Comparison of ENCODE assay signal across 19 mouse cellular contexts in the genomic region with DNA sequence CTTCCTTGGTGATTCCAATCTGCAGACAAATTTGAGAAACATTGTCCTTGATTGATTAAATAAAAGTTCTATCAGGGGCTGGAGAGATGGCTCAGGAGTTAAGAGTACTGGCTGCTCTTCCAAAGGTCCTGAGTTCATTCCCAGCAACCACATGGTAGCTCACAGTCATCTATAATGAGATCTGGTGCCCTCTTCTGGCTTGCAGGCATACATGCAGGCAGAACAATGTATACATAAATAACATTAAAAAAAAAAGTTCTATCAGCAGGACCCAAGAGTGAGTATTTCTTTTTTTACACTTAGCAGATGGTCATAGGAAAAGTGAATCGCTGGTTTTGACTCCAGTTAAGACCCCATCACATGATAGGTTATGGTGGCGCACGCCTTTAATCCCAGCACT. TPM values are rescaled to one million over a fixed set of nuclear protein-coding genes. Genes with fewer than 3 reads are reported as not detected.
DNase-seq lines count a peak whose midpoint lies in the region; ATAC-seq and TF ChIP-seq lines count a peak whose summit lies in the region.
"Had no signal": no experiment of that assay in that cellular context is flagged by ENCODE, and none has a peak within 500 bp of the region (broad histone marks: within the 10 kb centered on the region; RNA-seq: fewer than 3 reads in every experiment).

No protein-coding gene starts in this region.

- TF ChIP-seq CTCF in forebrain, postnatal 0 days (IDR thresholded peaks at IDR 0.05; ENCODE audit: low read depth): peak; percentile 56
- TF ChIP-seq CTCF in liver, postnatal 0 days (IDR thresholded peaks at IDR 0.05; ENCODE audit: low read depth): peak; percentile 80
- no peak for TF ChIP-seq CTCF in ES-Bruce4 (IDR thresholded peaks at IDR 0.05; ENCODE audit: low read depth, low read length)

- no peaks in the 10 kb centered on the region; the same call in 1 of the 2 replicates for H3K27me3 ChIP-seq in forebrain, postnatal 0 days (ENCODE audit: insufficient read depth, low read length)
- peaks cover 7% of the 10 kb centered on the region; the same call in 1 of the 2 replicates for H3K27me3 ChIP-seq in forebrain, embryonic 15.5 days
- no peaks in the 10 kb centered on the region for H3K27me3 ChIP-seq in liver, postnatal 0 days (ENCODE audit: insufficient read depth, low read length)
- H3K27me3 ChIP-seq in liver, embryonic 12.5 days (replicated peaks): 0 out of 2 replicates have a peak, but pooled peaks cover 2% of the 10 kb centered on the region
- H3K27me3 ChIP-seq in ES-Bruce4 (ENCODE audit: control insufficient read depth, insufficient read depth, low read length, poor library complexity, severe bottlenecking): no peaks in the 10 kb centered on the region
- H3K27me3 ChIP-seq: heart, embryonic 12.5 days had no signal

- TF ChIP-seq EP300 in liver, postnatal 0 days (IDR thresholded peaks at IDR 0.05; ENCODE audit: low read depth): no peak
- no peak for TF ChIP-seq EP300 in ES-Bruce4 (IDR thresholded peaks at IDR 0.05; ENCODE audit: insufficient read depth, low read depth, low read length)

- WGBS in forebrain, postnatal 0 days: 91% methylated on average over 3 of the region's 3 CpGs
- 83% methylated on average over 3 of the region's 3 CpGs for WGBS in forebrain, embryonic 15.5 days
- WGBS in liver, postnatal 0 days (ENCODE audit: insufficient replicate concordance): 82% methylated on average over 3 of the region's 3 CpGs
- 71% methylated on average over 3 of the region's 3 CpGs for WGBS in liver, embryonic 12.5 days (ENCODE audit: insufficient replicate concordance)

- no peak for DNase-seq in forebrain, postnatal 0 days
- DNase-seq in liver, postnatal 0 days: no peak
- DNase-seq in induced T-regulatory cell, adult 2 months (ENCODE audit: low read depth): peak; percentile 48
- DNase-seq in adrenal gland, adult 18-20 months (ENCODE audit: low spot score in 2 of 2): no peak
- no peak for DNase-seq in urinary bladder, adult 18-20 months (ENCODE audit: low spot score in 2 of 2)
- DNase-seq: adrenal gland, adult 8-10 months; spleen, adult 18-20 months; thymus, adult 18-20 months had no signal

- H3K4me1 ChIP-seq in forebrain, postnatal 0 days (ENCODE audit: insufficient read depth): no peaks in the 10 kb centered on the region
- peaks cover 23% of the 10 kb centered on the region for H3K4me1 ChIP-seq in forebrain, embryonic 15.5 days
- H3K4me1 ChIP-seq in liver, postnatal 0 days (ENCODE audit: insufficient read depth): peaks cover 16% of the 10 kb centered on the region
- H3K4me1 ChIP-seq in liver, embryonic 12.5 days: peaks cover 25% of the 10 kb centered on the region
- peaks cover 15% of the 10 kb centered on the region for H3K4me1 ChIP-seq in ES-Bruce4 (ENCODE audit: control insufficient read depth, insufficient read depth, low read length)

- H3K27ac ChIP-seq in forebrain, postnatal 0 days (ENCODE audit: low read depth, low read length): no peak overlapping the region
- H3K27ac ChIP-seq in forebrain, embryonic 15.5 days (replicated peaks): no peak overlapping the region
- no peak overlapping the region for H3K27ac ChIP-seq in liver, postnatal 0 days (ENCODE audit: low read depth)
- H3K27ac ChIP-seq in liver, embryonic 12.5 days: no peak overlapping the region
- H3K27ac ChIP-seq in ES-Bruce4 (ENCODE audit: insufficient read depth, low read length): no peak overlapping the region
- H3K27ac ChIP-seq: hindbrain, embryonic 14.5 days; limb, embryonic 12.5 days; macrophage had no signal

- no peak overlapping the region for H3K4me3 ChIP-seq in forebrain, postnatal 0 days (ENCODE audit: low read depth, low read length)
- H3K4me3 ChIP-seq in forebrain, embryonic 15.5 days: no peak overlapping the region
- no peak overlapping the region for H3K4me3 ChIP-seq in liver, postnatal 0 days (ENCODE audit: low read depth, low read length)
- no peak overlapping the region for H3K4me3 ChIP-seq in liver, embryonic 12.5 days
- no peak overlapping the region for H3K4me3 ChIP-seq in ES-Bruce4 (ENCODE audit: low read depth, low read length)
- H3K4me3 ChIP-seq: erythroblast, embryonic 14.5 days; heart, embryonic 12.5 days; limb, embryonic 12.5 days had no signal

- no peaks in the 10 kb centered on the region for H3K9me3 ChIP-seq in forebrain, postnatal 0 days (ENCODE audit: low read length)
- H3K9me3 ChIP-seq in forebrain, embryonic 15.5 days: no peaks in the 10 kb centered on the region
- no peaks in the 10 kb centered on the region for H3K9me3 ChIP-seq in liver, postnatal 0 days (ENCODE audit: low read length)
- H3K9me3 ChIP-seq in liver, embryonic 12.5 days (replicated peaks): no peaks in the 10 kb centered on the region
- H3K9me3 ChIP-seq in ES-Bruce4 (replicated peaks; ENCODE audit: control insufficient read depth, insufficient read depth, low read length, poor library complexity, severe bottlenecking): no peaks in the 10 kb centered on the region
- H3K9me3 ChIP-seq: heart, embryonic 12.5 days; limb, embryonic 12.5 days had no signal

- no peak overlapping the region for H3K4me2 ChIP-seq in forebrain, postnatal 0 days (ENCODE audit: low read depth)
- H3K4me2 ChIP-seq in forebrain, embryonic 15.5 days (replicated peaks): no peak overlapping the region
- no peak overlapping the region for H3K4me2 ChIP-seq in liver, postnatal 0 days (ENCODE audit: low read depth, low read length)
- H3K4me2 ChIP-seq in liver, embryonic 12.5 days: no peak overlapping the region
- H3K4me2 ChIP-seq: heart, embryonic 12.5 days; hindbrain, embryonic 14.5 days; limb, embryonic 12.5 days had no signal

- ATAC-seq in forebrain, postnatal 0 days: no peak
- ATAC-seq in forebrain, embryonic 15.5 days (replicated peaks): no peak
- no peak for ATAC-seq in liver, postnatal 0 days
- ATAC-seq in liver, embryonic 12.5 days: no peak

- no peak for TF ChIP-seq POLR2A in ES-Bruce4 (IDR thresholded peaks at IDR 0.05; ENCODE audit: insufficient read depth, low read length)

- no peak overlapping the region for H3K9ac ChIP-seq in forebrain, postnatal 0 days
- no peak overlapping the region for H3K9ac ChIP-seq in forebrain, embryonic 15.5 days (replicated peaks)
- no peak overlapping the region for H3K9ac ChIP-seq in liver, postnatal 0 days (replicated peaks)
- no peak overlapping the region for H3K9ac ChIP-seq in liver, embryonic 12.5 days
- peak overlapping the region; percentile 40; the same call in 1 of the 2 replicates for H3K9ac ChIP-seq in ES-Bruce4 (ENCODE audit: low read depth, poor library complexity, severe bottlenecking)
- H3K9ac ChIP-seq: heart, embryonic 12.5 days; hindbrain, embryonic 14.5 days; limb, embryonic 12.5 days had no signal

- H3K36me3 ChIP-seq in forebrain, postnatal 0 days (ENCODE audit: insufficient read depth): 0 out of 2 replicates have a peak, but pooled peaks cover 7% of the 10 kb centered on the region
- H3K36me3 ChIP-seq in forebrain, embryonic 15.5 days: no peaks in the 10 kb centered on the region
- peaks cover 12% of the 10 kb centered on the region; the same call in 1 of the 2 replicates for H3K36me3 ChIP-seq in liver, postnatal 0 days (replicated peaks; ENCODE audit: insufficient read depth, low read length)
- peaks cover 18% of the 10 kb centered on the region for H3K36me3 ChIP-seq in liver, embryonic 12.5 days
- peaks cover 8% of the 10 kb centered on the region for H3K36me3 ChIP-seq in ES-Bruce4 (ENCODE audit: control insufficient read depth, insufficient read depth, low read length, poor library complexity, severe bottlenecking)

RNA-seq across cellular contexts. Expression of a gene that starts 3.9 kb away (rescaled TPM):
- 8.6 and 9.5 TPM in 2 replicates for total RNA-seq in forebrain, postnatal 0 days (2014; rRNA removed)
- 13.4 and 14.0 TPM in 2 replicates for polyA plus RNA-seq in forebrain, postnatal 0 days (2015; fragmentation: Nextera tagmentation; extraction: Ambion mirVana)
- polyA plus RNA-seq in forebrain, embryonic 15.5 days (2015; fragmentation: Nextera tagmentation; extraction: Ambion mirVana): 13.5 and 14.2 TPM in 2 replicates
- 3.4 and 4.4 TPM in 2 replicates for polyA plus RNA-seq in liver, postnatal 0 days (2015; fragmentation: Nextera tagmentation; extraction: Ambion mirVana)
- 8.6 and 10.0 TPM in 2 replicates for polyA plus RNA-seq in liver, embryonic 12.5 days (2016; fragmentation: Nextera tagmentation; extraction: Ambion mirVana)
- polyA plus RNA-seq in ES-Bruce4 (2011; ENCODE audit: insufficient read depth, insufficient read length, low read depth, missing spikeins): 23.9 and 25.8 TPM in 2 replicates
- 10 to 100 TPM; 10.3 to 11.8 TPM for total RNA-seq in adrenal gland, adult 18-20 months (2021)

RNA-seq across cellular contexts. Expression of a gene that starts 5.4 kb away (rescaled TPM):
- not detected in 2 replicates for total RNA-seq in forebrain, postnatal 0 days (2014; rRNA removed)
- 0.06 and 0.29 TPM in 2 replicates for polyA plus RNA-seq in forebrain, postnatal 0 days (2015; fragmentation: Nextera tagmentation; extraction: Ambion mirVana)
- polyA plus RNA-seq in forebrain, embryonic 15.5 days (2015; fragmentation: Nextera tagmentation; extraction: Ambion mirVana): 0.23 and 0.60 TPM in 2 replicates
- polyA plus RNA-seq in liver, postnatal 0 days (2015; fragmentation: Nextera tagmentation; extraction: Ambion mirVana): 0.28 and 0.30 TPM in 2 replicates
- 0.08 and 0.19 TPM in 2 replicates for polyA plus RNA-seq in liver, embryonic 12.5 days (2016; fragmentation: Nextera tagmentation; extraction: Ambion mirVana)
- polyA plus RNA-seq in ES-Bruce4 (2011; ENCODE audit: insufficient read depth, insufficient read length, low read depth, missing spikeins): not detected in 2 replicates
- under 1 TPM in 1 of 2 experiments, not detected in 1; 0.13 TPM for total RNA-seq in adrenal gland, adult 18-20 months (2021)
- total RNA-seq: common myeloid progenitor, adult 5-6 weeks; layer of hippocampus, postnatal 25 days had no signal
- polyA plus RNA-seq: frontal cortex, adult 2 months; macrophage had no signal

RNA-seq across cellular contexts. Expression of a gene that starts 15.5 kb away (rescaled TPM):
- 4.3 and 6.0 TPM in 2 replicates for total RNA-seq in forebrain, postnatal 0 days (2014; rRNA removed)
- polyA plus RNA-seq in forebrain, postnatal 0 days (2015; fragmentation: Nextera tagmentation; extraction: Ambion mirVana): 2.3 and 2.8 TPM in 2 replicates
- 8.7 and 10.0 TPM in 2 replicates for polyA plus RNA-seq in forebrain, embryonic 15.5 days (2015; fragmentation: Nextera tagmentation; extraction: Ambion mirVana)
- polyA plus RNA-seq in liver, postnatal 0 days (2015; fragmentation: Nextera tagmentation; extraction: Ambion mirVana): 10.1 and 11.3 TPM in 2 replicates
- 28.1 and 28.8 TPM in 2 replicates for polyA plus RNA-seq in liver, embryonic 12.5 days (2016; fragmentation: Nextera tagmentation; extraction: Ambion mirVana)
- polyA plus RNA-seq in ES-Bruce4 (2011; ENCODE audit: insufficient read depth, insufficient read length, low read depth, missing spikeins): 27.4 and 29.9 TPM in 2 replicates
- total RNA-seq in adrenal gland, adult 18-20 months (2021): 1 to 10 TPM; 5.8 to 7.5 TPM

RNA-seq across cellular contexts. Expression of a gene that starts 21.7 kb away (rescaled TPM):
- total RNA-seq in forebrain, postnatal 0 days (2014; rRNA removed): 31.5 and 34.9 TPM in 2 replicates
- polyA plus RNA-seq in forebrain, postnatal 0 days (2015; fragmentation: Nextera tagmentation; extraction: Ambion mirVana): 26.4 and 27.2 TPM in 2 replicates
- polyA plus RNA-seq in forebrain, embryonic 15.5 days (2015; fragmentation: Nextera tagmentation; extraction: Ambion mirVana): 32.0 and 37.5 TPM in 2 replicates
- polyA plus RNA-seq in liver, postnatal 0 days (2015; fragmentation: Nextera tagmentation; extraction: Ambion mirVana): 9.1 and 9.2 TPM in 2 replicates
- 30.6 and 30.7 TPM in 2 replicates for polyA plus RNA-seq in liver, embryonic 12.5 days (2016; fragmentation: Nextera tagmentation; extraction: Ambion mirVana)
- 32.3 and 40.9 TPM in 2 replicates for polyA plus RNA-seq in ES-Bruce4 (2011; ENCODE audit: insufficient read depth, insufficient read length, low read depth, missing spikeins)
- 10 to 100 TPM; 17.3 to 22.6 TPM for total RNA-seq in adrenal gland, adult 18-20 months (2021)

RNA-seq across cellular contexts. Expression of a gene that starts 23.8 kb away (rescaled TPM):
- 1.4 and 3.0 TPM in 2 replicates for total RNA-seq in forebrain, postnatal 0 days (2014; rRNA removed)
- polyA plus RNA-seq in forebrain, postnatal 0 days (2015; fragmentation: Nextera tagmentation; extraction: Ambion mirVana): 2.2 and 2.4 TPM in 2 replicates
- polyA plus RNA-seq in forebrain, embryonic 15.5 days (2015; fragmentation: Nextera tagmentation; extraction: Ambion mirVana): 1.0 and 1.3 TPM in 2 replicates
- 1.6 TPM in 2 replicates for polyA plus RNA-seq in liver, postnatal 0 days (2015; fragmentation: Nextera tagmentation; extraction: Ambion mirVana)
- polyA plus RNA-seq in liver, embryonic 12.5 days (2016; fragmentation: Nextera tagmentation; extraction: Ambion mirVana): 1.1 and 1.4 TPM in 2 replicates
- polyA plus RNA-seq in ES-Bruce4 (2011; ENCODE audit: insufficient read depth, insufficient read length, low read depth, missing spikeins): 3.3 and 3.5 TPM in 2 replicates
- total RNA-seq in adrenal gland, adult 18-20 months (2021): 10 to 100 TPM in 1 of 2 experiments, 1 to 10 TPM in 1; 6.5 to 10.7 TPM
- total RNA-seq: common myeloid progenitor, adult 5-6 weeks had no signal
- polyA plus RNA-seq: erythroblast, embryonic 14.5 days; macrophage had no signal
